Mouse (Mus musculus) frontal cortex, postnatal 25 days (tissue): Measurements from ENCODE around the gene Coro7.

Experiments
- DNase-seq, 2 experiments: peaks; one replicate each; pipeline ENCODE4 v3.0.0; 2022; ENCODE audit warnings: low spot score in 2 of 2

Coro7 gene

GRCm38 (mm10) chr16:4648416-4649023 lies 31.1 kb downstream of the Coro7 start:
- DNase-seq = no peak

GRCm38 (mm10) chr16:4647651-4648141 lies 31.9 kb downstream of the Coro7 start:
- DNase-seq = no peak

- no peak for DNase-seq
Observed at GRCm38 (mm10) chr16:4646831-4647230, 32.7 kb downstream of the Coro7 start.

GRCm38 (mm10) chr16:4645867-4646266 lies 33.7 kb downstream of the Coro7 start:
- DNase-seq = no peak

GRCm38 (mm10) chr16:4643670-4644419 lies 35.7 kb downstream of the Coro7 start:
- DNase-seq = peak in 1 of 2 experiments; percentile 63

- DNase-seq = no peak
Observed at GRCm38 (mm10) chr16:4642937-4643336, 36.6 kb downstream of the Coro7 start.

- no peak for DNase-seq
Observed at GRCm38 (mm10) chr16:4642190-4642589, 37.4 kb downstream of the Coro7 start.

- no peak for DNase-seq
Observed at GRCm38 (mm10) chr16:4641119-4641838, 38.3 kb downstream of the Coro7 start.

GRCm38 (mm10) chr16:4640267-4641005 lies 39.1 kb downstream of the Coro7 start:
- no peak for DNase-seq

GRCm38 (mm10) chr16:4639831-4640237 lies 39.7 kb downstream of the Coro7 start, which contains the start of the genes Vasn and Dnaja3:
TSS of gene Vasn (plus strand) at chr16:4639941.
TSS of gene Dnaja3 (plus strand) at chr16:4639989.
- DNase-seq = peak; percentile 51 to 65

- DNase-seq = no peak
Observed at GRCm38 (mm10) chr16:4638891-4639390, 40.6 kb downstream of the Coro7 start.

GRCm38 (mm10) chr16:4635760-4636159 lies 43.8 kb downstream of the Coro7 start:
- DNase-seq = no peak

- no peak for DNase-seq
Observed at GRCm38 (mm10) chr16:4634681-4635080, 44.9 kb downstream of the Coro7 start.

- DNase-seq = no peak
Observed at GRCm38 (mm10) chr16:4633661-4634060, 45.9 kb downstream of the Coro7 start.

- DNase-seq = no peak
Observed at GRCm38 (mm10) chr16:4632050-4632449, 47.5 kb downstream of the Coro7 start.

- peak; percentile 66 to 77 for DNase-seq
Observed at GRCm38 (mm10) chr16:4629950-4630349, 49.6 kb downstream of the Coro7 start.

GRCm38 (mm10) chr16:4628898-4629419 lies 50.6 kb downstream of the Coro7 start:
- DNase-seq = no peak

GRCm38 (mm10) chr16:4627105-4627504 lies 52.5 kb downstream of the Coro7 start:
- no peak for DNase-seq

- peak; percentile 82 to 83 for DNase-seq
Observed at GRCm38 (mm10) chr16:4624481-4625110, 55.0 kb downstream of the Coro7 start, which contains the start of gene Pam16. TSS of gene Pam16 (minus strand) at chr16:4624988.

- no peak for DNase-seq
Observed at GRCm38 (mm10) chr16:4624074-4624473, 55.5 kb downstream of the Coro7 start.

- no peak for DNase-seq
Observed at GRCm38 (mm10) chr16:4616829-4617228, 62.7 kb downstream of the Coro7 start.
